Mouse (Mus musculus) bone marrow macrophage, adult 2 months (primary cell): ENCODE results near the gene Ism2.

Experiments used
- CTCF ChIP-seq: IDR thresholded peaks from 2 replicates; pipeline ENCODE4 v1.5.1; 2012; ENCODE audit warnings: low read depth, mild to moderate bottlenecking, low read length, moderate library complexity
- POLR2A ChIP-seq: IDR thresholded peaks from 2 replicates; pipeline ENCODE4 v1.6.1; 2012; ENCODE audit warnings: mild to moderate bottlenecking, low read depth, low read length, borderline replicate concordance

GRCm38 (mm10) chr12:87327610-87328009 is 28.1 kb upstream of the Ism2 start:
- no peak for TF ChIP-seq CTCF
- no peak for TF ChIP-seq POLR2A
